Mouse (Mus musculus) lung, postnatal 0 days (tissue): ENCODE data around the gene Ccdc60.

Experiments
- CTCF ChIP-seq: IDR thresholded peaks from 2 replicates; pipeline ENCODE4 v1.5.1; 2016; ENCODE audit warnings: antibody characterized with exemption, mild to moderate bottlenecking
- EP300 ChIP-seq: IDR thresholded peaks from 2 replicates; pipeline ENCODE4 v1.6.1; 2016; ENCODE audit warnings: antibody characterized with exemption, mild to moderate bottlenecking, control low read depth

DNA sequence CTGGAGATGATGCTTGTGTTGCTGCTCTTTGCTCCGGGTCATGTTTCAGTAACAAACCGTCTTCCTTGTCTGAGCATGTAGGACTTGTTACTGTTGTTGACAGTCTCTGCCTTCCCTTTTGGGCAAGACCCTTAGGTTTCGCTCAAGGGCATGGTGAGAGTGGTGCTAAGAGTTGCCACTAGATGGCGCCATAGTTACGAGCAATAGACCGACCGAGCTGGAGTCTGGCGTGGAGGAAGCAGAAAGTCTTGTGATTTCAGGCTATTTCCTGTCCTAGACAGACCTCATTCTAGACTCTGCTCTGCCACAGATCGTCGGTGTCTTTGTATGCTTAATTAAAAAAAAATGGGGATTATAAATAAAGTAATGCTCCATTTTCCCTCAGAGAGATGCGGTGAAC, 165.4 kb downstream of the Ccdc60 start:
- TF ChIP-seq CTCF: peak; percentile 96
- no peak for TF ChIP-seq EP300
